In the genomic region with DNA sequence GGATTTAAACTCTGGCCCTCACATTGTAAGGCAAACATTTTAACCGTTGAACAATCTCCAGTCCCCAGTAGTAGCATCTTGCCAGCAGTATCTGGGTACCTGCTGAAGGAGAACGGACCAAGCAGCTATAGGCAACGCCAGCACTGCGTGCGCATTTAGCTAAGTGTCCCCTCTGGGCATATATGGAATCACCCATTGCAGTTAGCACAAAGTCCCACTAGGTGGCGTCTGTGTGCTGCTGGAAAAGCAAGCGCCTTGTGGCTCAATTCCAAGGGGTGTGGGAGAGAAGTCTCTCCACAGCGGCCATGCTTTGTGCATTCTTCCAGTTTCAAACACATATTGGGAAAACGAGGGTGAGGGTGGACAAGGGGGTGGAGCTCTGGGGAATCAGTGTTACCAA, we compare ENCODE assay signal across 8 mouse cellular contexts. TPM values are rescaled to one million over a fixed set of nuclear protein-coding genes. Genes with fewer than 3 reads are reported as not detected.
DNase-seq lines count a peak whose midpoint lies in the region; ATAC-seq lines count a peak whose summit lies in the region.

No protein-coding gene starts in this region.

- no peaks in the 10 kb centered on the region for H3K9me3 ChIP-seq in forebrain, embryonic 12.5 days

- H3K27me3 ChIP-seq in forebrain, embryonic 12.5 days = peaks cover 48% of the 10 kb centered on the region

- ATAC-seq in forebrain, embryonic 12.5 days (ENCODE audit: low FRiP score) = peak; percentile 57

- no peak overlapping the region for H3K4me3 ChIP-seq in forebrain, embryonic 12.5 days (replicated peaks)

- peak overlapping the region; percentile 11; the same call in 1 of the 2 replicates for H3K4me2 ChIP-seq in forebrain, embryonic 12.5 days

- DNase-seq in MN1 (ENCODE audit: low spot score) = peak; percentile 93
- peak; percentile 78 for DNase-seq in c-Kit-positive CD71-negative TER-119-negative erythroid progenitor cells, embryonic 14.5 days (ENCODE audit: low read depth)
- peak; percentile 70 to 77 for DNase-seq in heart, postnatal 36 days
- DNase-seq in layer of hippocampus, adult 8-10 months (ENCODE audit: low spot score in 2 of 2) = peak; percentile 80 to 91
- DNase-seq in lung, postnatal 25 days (ENCODE audit: low spot score) = peak; percentile 80
- DNase-seq in right cerebral cortex, adult 2 months (ENCODE audit: low spot score in 2 of 2) = peak; percentile 92 to 96
- DNase-seq in urinary bladder, postnatal 25 days (ENCODE audit: low spot score) = peak; percentile 82

- H3K4me1 ChIP-seq in forebrain, embryonic 12.5 days = peaks cover 20% of the 10 kb centered on the region

- no peak overlapping the region; the same call in 1 of the 2 replicates for H3K9ac ChIP-seq in forebrain, embryonic 12.5 days

- no peak overlapping the region for H3K27ac ChIP-seq in forebrain, embryonic 12.5 days

- intact Hi-C loops in heart, postnatal 36 days (cut with DNase I) = no loop called here

- no peaks in the 10 kb centered on the region for H3K36me3 ChIP-seq in forebrain, embryonic 12.5 days (replicated peaks)

- 2% methylated on average over 9 of the region's 9 CpGs for WGBS in forebrain, embryonic 12.5 days

RNA-seq across cellular contexts. Expression of gene Sdhaf1, which starts 12.7 kb away (rescaled TPM):
- 22.0 and 23.8 TPM in 2 replicates for polyA plus RNA-seq in forebrain, embryonic 12.5 days (2016; fragmentation: Nextera tagmentation; extraction: Ambion mirVana)
- total RNA-seq in heart, postnatal 36 days (2021) = 10 to 100 TPM; 12.0 to 12.5 TPM
- 1 to 10 TPM; 6.7 to 9.9 (median 8.4) TPM for total RNA-seq in layer of hippocampus, adult 8-10 months (2022)

RNA-seq across cellular contexts. Expression of gene E130208F15Rik, which starts 14.8 kb away (rescaled TPM):
- polyA plus RNA-seq in forebrain, embryonic 12.5 days (2016; fragmentation: Nextera tagmentation; extraction: Ambion mirVana) = 2.0 TPM in 1 of 2 replicates, not detected in the other
- total RNA-seq in heart, postnatal 36 days (2021) = under 1 TPM; 0.65 to 0.78 TPM
- under 1 TPM; 0.53 to 0.82 (median 0.66) TPM for total RNA-seq in layer of hippocampus, adult 8-10 months (2022)

RNA-seq across cellular contexts. Expression of gene Syne4, which starts 21.8 kb away (rescaled TPM):
- polyA plus RNA-seq in forebrain, embryonic 12.5 days (2016; fragmentation: Nextera tagmentation; extraction: Ambion mirVana) = 21.8 and 23.5 TPM in 2 replicates
- 1 to 10 TPM in 1 of 2 experiments, under 1 TPM in 1; 0.81 to 1.3 TPM for total RNA-seq in heart, postnatal 36 days (2021)
- 10 to 100 TPM in 3 of 4 experiments, 1 to 10 TPM in 1; 9.6 to 21.2 (median 15.0) TPM for total RNA-seq in layer of hippocampus, adult 8-10 months (2022)

RNA-seq across cellular contexts. Expression of gene Lrfn3, which starts 26.2 kb away (rescaled TPM):
- polyA plus RNA-seq in forebrain, embryonic 12.5 days (2016; fragmentation: Nextera tagmentation; extraction: Ambion mirVana) = 7.3 and 8.1 TPM in 2 replicates
- total RNA-seq in heart, postnatal 36 days (2021) = 1 to 10 TPM; 1.3 to 1.4 TPM
- total RNA-seq in layer of hippocampus, adult 8-10 months (2022) = 10 to 100 TPM; 28.2 to 31.6 (median 29.2) TPM

RNA-seq across cellular contexts. Expression of gene Alkbh6, which starts 27.9 kb away (rescaled TPM):
- polyA plus RNA-seq in forebrain, embryonic 12.5 days (2016; fragmentation: Nextera tagmentation; extraction: Ambion mirVana) = 73.2 and 79.0 TPM in 2 replicates
- 10 to 100 TPM; 22.0 to 23.0 TPM for total RNA-seq in heart, postnatal 36 days (2021)
- total RNA-seq in layer of hippocampus, adult 8-10 months (2022) = 10 to 100 TPM; 52.8 to 69.5 (median 65.3) TPM

Comparison
In these comparisons a context has a peak if more than half of its experiments do, and no peak if none do; other contexts are left out.
1. RNA of gene Syne4, which starts 21.8 kb away (total RNA-seq): 9.6 to 21.2 TPM in layer of hippocampus, adult 8-10 months; 0.81 to 1.3 TPM in heart, postnatal 36 days; every median in the first group is over 4 times any median in the second.
2. Peak in every context shown above with its lines, with median percentiles within 50 percentile points of each other: DNase-seq.